Mouse (Mus musculus): ENCODE measurements around the gene Map2k7.

The Map2k7 gene

GRCm38 (mm10) chr8:4259125-4259804 lies 20.7 kb downstream of the Map2k7 start, which contains the start of gene Ctxn1:
Gene Ctxn1 (minus strand): TSS chr8:4259274.
- DNase-seq: peak; percentile 71 to 87

- no peak for DNase-seq
Measured at GRCm38 (mm10) chr8:4259805-4260170, 21.2 kb downstream of the Map2k7 start.

- no peak for DNase-seq
Measured at GRCm38 (mm10) chr8:4263105-4263791, 24.7 kb downstream of the Map2k7 start.

GRCm38 (mm10) chr8:4265160-4265914 lies 26.8 kb downstream of the Map2k7 start:
- no peak for DNase-seq

GRCm38 (mm10) chr8:4267627-4268026 lies 29.1 kb downstream of the Map2k7 start:
- DNase-seq: peak in 1 of 2 experiments; percentile 44

GRCm38 (mm10) chr8:4269609-4270008 lies 31.1 kb downstream of the Map2k7 start:
- DNase-seq: peak in 1 of 2 experiments; percentile 53

GRCm38 (mm10) chr8:4275275-4276110 lies 37.0 kb downstream of the Map2k7 start, which contains the start of gene Timm44:
Gene Timm44 (minus strand): TSS chr8:4275913.
- DNase-seq: peak; percentile 98

- no peak for DNase-seq
Measured at GRCm38 (mm10) chr8:4276111-4276465, 37.5 kb downstream of the Map2k7 start.

- DNase-seq: no peak
Measured at GRCm38 (mm10) chr8:4292738-4293137, 54.2 kb downstream of the Map2k7 start.

Data from cerebellum, postnatal 25 days (tissue).